Comparison of ENCODE assay signal across 8 mouse cellular contexts in genomic region chr16:56076121-56076869, GRCm38 (mm10). TPM values are rescaled to one million over a fixed set of nuclear protein-coding genes. Genes with fewer than 3 reads are reported as not detected.
DNase-seq lines count a peak whose midpoint lies in the region; ATAC-seq and TF ChIP-seq lines count a peak whose summit lies in the region.

No protein-coding gene starts in this region.

- no peaks in the 10 kb centered on the region for H3K36me3 ChIP-seq in kidney, embryonic 15.5 days
- H3K36me3 ChIP-seq in forebrain, embryonic 14.5 days (ENCODE audit: control insufficient read depth, insufficient read depth, low read length), result no peaks in the 10 kb centered on the region
- no peaks in the 10 kb centered on the region for H3K36me3 ChIP-seq in limb, embryonic 11.5 days (ENCODE audit: control insufficient read depth, insufficient read depth, low read length)
- H3K36me3 ChIP-seq in small intestine, adult 2 months (ENCODE audit: control insufficient read depth, insufficient read depth, low read length), result no peaks in the 10 kb centered on the region

- ATAC-seq in kidney, embryonic 15.5 days (replicated peaks; ENCODE audit: low FRiP score), result no peak
- ATAC-seq in forebrain, embryonic 14.5 days, result peak; percentile 21; the same call in 1 of the 2 replicates
- no peak for ATAC-seq in limb, embryonic 11.5 days (ENCODE audit: insufficient number of reproducible peaks, low FRiP score, low TSS enrichment, low read depth)

- no peak for TF ChIP-seq CTCF in bone marrow, adult 2 months (IDR thresholded peaks at IDR 0.05; ENCODE audit: control insufficient read depth, insufficient read depth, low read length)
- TF ChIP-seq CTCF in small intestine, adult 2 months (IDR thresholded peaks at IDR 0.05; ENCODE audit: extremely low read depth, insufficient read length, insufficient replicate concordance, low read depth, low read length), result no peak

- peak overlapping the region; percentile 73 for H3K4me3 ChIP-seq in kidney, embryonic 15.5 days (replicated peaks)
- H3K4me3 ChIP-seq in bone marrow, adult 2 months (replicated peaks; ENCODE audit: control insufficient read depth, low read depth, low read length), result peak overlapping the region; percentile 98
- H3K4me3 ChIP-seq in forebrain, embryonic 14.5 days (ENCODE audit: low read depth, low read length), result peak overlapping the region; percentile 75
- peak overlapping the region; percentile 80 for H3K4me3 ChIP-seq in limb, embryonic 11.5 days (ENCODE audit: low read depth, low read length)
- H3K4me3 ChIP-seq in small intestine, adult 2 months (ENCODE audit: low read depth, low read length), result peak overlapping the region; percentile 97

- no peak for DNase-seq in kidney, postnatal 14 days
- DNase-seq in forebrain, embryonic 14.5 days (ENCODE audit: low spot score), result peak; percentile 29
- DNase-seq in limb, embryonic 11.5 days (ENCODE audit: low spot score), result no peak
- no peak for DNase-seq in gastrocnemius, adult 8-10 months (ENCODE audit: low spot score in 2 of 2)
- DNase-seq in left cerebral cortex, adult 18-20 months (ENCODE audit: low spot score in 2 of 2), result no peak

- peak overlapping the region; percentile 96 for H3K27ac ChIP-seq in kidney, embryonic 15.5 days
- H3K27ac ChIP-seq in bone marrow, adult 2 months (ENCODE audit: control insufficient read depth, insufficient read depth, low read depth, low read length, poor library complexity), result peak overlapping the region; percentile 95
- H3K27ac ChIP-seq in forebrain, embryonic 14.5 days (ENCODE audit: low read depth, low read length), result peak overlapping the region; percentile 93
- no peak overlapping the region; the same call in 1 of the 2 replicates for H3K27ac ChIP-seq in limb, embryonic 11.5 days (replicated peaks; ENCODE audit: low read depth, low read length)
- H3K27ac ChIP-seq in small intestine, adult 2 months (ENCODE audit: insufficient read depth, low read depth, low read length), result peak overlapping the region; percentile 75

- H3K4me1 ChIP-seq in kidney, embryonic 15.5 days, result peaks cover 8% of the 10 kb centered on the region
- H3K4me1 ChIP-seq in bone marrow, adult 2 months (ENCODE audit: control insufficient read depth, insufficient read depth, low read length), result peaks cover 2% of the 10 kb centered on the region; the same call in 1 of the 2 replicates
- H3K4me1 ChIP-seq in forebrain, embryonic 14.5 days (ENCODE audit: control insufficient read depth, insufficient read depth, low read length), result peaks cover 8% of the 10 kb centered on the region
- H3K4me1 ChIP-seq in limb, embryonic 11.5 days (ENCODE audit: control insufficient read depth, insufficient read depth, low read length), result no peaks in the 10 kb centered on the region; the same call in 1 of the 2 replicates
- H3K4me1 ChIP-seq in small intestine, adult 2 months (ENCODE audit: control insufficient read depth, insufficient read depth, insufficient read length, low read length), result no peaks in the 10 kb centered on the region; the same call in 1 of the 2 replicates

- peak overlapping the region; percentile 67 for H3K9ac ChIP-seq in kidney, embryonic 15.5 days
- peak overlapping the region; percentile 78 for H3K9ac ChIP-seq in forebrain, embryonic 14.5 days (ENCODE audit: low read length)
- H3K9ac ChIP-seq in limb, embryonic 11.5 days (ENCODE audit: low read length), result peak overlapping the region; percentile 76

- no peak for TF ChIP-seq POLR2A in bone marrow, adult 2 months (IDR thresholded peaks at IDR 0.05; ENCODE audit: borderline replicate concordance, control insufficient read depth, low read depth, low read length)
- TF ChIP-seq POLR2A in small intestine, adult 2 months (IDR thresholded peaks at IDR 0.05; ENCODE audit: low read depth, low read length), result no peak

- H3K4me2 ChIP-seq in kidney, embryonic 15.5 days, result peak overlapping the region; percentile 58
- peak overlapping the region; percentile 52 for H3K4me2 ChIP-seq in forebrain, embryonic 14.5 days (ENCODE audit: low read length)
- H3K4me2 ChIP-seq in limb, embryonic 11.5 days (ENCODE audit: low read depth, severe bottlenecking), result peak overlapping the region; percentile 45

- no peaks in the 10 kb centered on the region for H3K9me3 ChIP-seq in kidney, embryonic 15.5 days (replicated peaks)
- no peaks in the 10 kb centered on the region for H3K9me3 ChIP-seq in forebrain, embryonic 14.5 days (replicated peaks; ENCODE audit: control insufficient read depth, low read length)
- no peaks in the 10 kb centered on the region for H3K9me3 ChIP-seq in limb, embryonic 11.5 days (ENCODE audit: control insufficient read depth, low read length)

- 13% methylated on average over 11 of the region's 11 CpGs for WGBS in kidney, embryonic 15.5 days
- 9% methylated on average over 11 of the region's 11 CpGs for WGBS in bone marrow, adult 2 months
- WGBS in forebrain, embryonic 14.5 days, result 4% methylated on average over 11 of the region's 11 CpGs
- WGBS in limb, embryonic 11.5 days, result 14% methylated on average over 11 of the region's 11 CpGs
- 9% methylated on average over 11 of the region's 11 CpGs for WGBS in small intestine, adult 2 months

- no peaks in the 10 kb centered on the region for H3K27me3 ChIP-seq in kidney, embryonic 15.5 days
- H3K27me3 ChIP-seq in forebrain, embryonic 14.5 days (replicated peaks; ENCODE audit: control insufficient read depth, insufficient read depth, low read length), result no peaks in the 10 kb centered on the region
- no peaks in the 10 kb centered on the region for H3K27me3 ChIP-seq in limb, embryonic 11.5 days (ENCODE audit: control insufficient read depth, insufficient read depth, low read length)
- no peaks in the 10 kb centered on the region for H3K27me3 ChIP-seq in small intestine, adult 2 months (ENCODE audit: control insufficient read depth, insufficient read depth, low read length)

RNA-seq across cellular contexts. Expression of gene Senp7, which starts 28.2 kb away (rescaled TPM):
- polyA plus RNA-seq in kidney, embryonic 15.5 days (2015; fragmentation: Nextera tagmentation; extraction: Ambion mirVana), result 28.8 and 33.2 TPM in 2 replicates
- polyA plus RNA-seq in bone marrow, adult 2 months (2011; ENCODE audit: insufficient read depth, insufficient read length, low replicate concordance, missing spikeins), result 21.4 and 32.6 TPM in 2 replicates
- 47.5 and 52.2 TPM in 2 replicates for polyA plus RNA-seq in forebrain, embryonic 14.5 days (2014; fragmentation: Nextera tagmentation; extraction: Ambion mirVana)
- polyA plus RNA-seq in limb, embryonic 11.5 days (2014; fragmentation: Nextera tagmentation; extraction: Ambion mirVana), result 31.1 and 33.1 TPM in 2 replicates
- 0.32 and 0.72 TPM in 2 replicates for polyA plus RNA-seq in small intestine, adult 2 months (2012; rRNA removed)
- 10 to 100 TPM in 1 of 4 experiments, 1 to 10 TPM in 3; 8.3 to 10.5 (median 9.3) TPM for total RNA-seq in gastrocnemius, adult 8-10 months (2022)
- total RNA-seq in left cerebral cortex, adult 18-20 months (2021), result 10 to 100 TPM; 41.9 to 42.6 TPM

RNA-seq across cellular contexts. Expression of gene Trmt10c, which starts 38.7 kb away (rescaled TPM):
- polyA plus RNA-seq in kidney, embryonic 15.5 days (2015; fragmentation: Nextera tagmentation; extraction: Ambion mirVana), result 28.8 and 28.9 TPM in 2 replicates
- 7.1 and 8.5 TPM in 2 replicates for polyA plus RNA-seq in bone marrow, adult 2 months (2011; ENCODE audit: insufficient read depth, insufficient read length, low replicate concordance, missing spikeins)
- polyA plus RNA-seq in forebrain, embryonic 14.5 days (2014; fragmentation: Nextera tagmentation; extraction: Ambion mirVana), result 28.1 and 29.8 TPM in 2 replicates
- polyA plus RNA-seq in limb, embryonic 11.5 days (2014; fragmentation: Nextera tagmentation; extraction: Ambion mirVana), result 35.3 and 35.7 TPM in 2 replicates
- 1.6 and 1.7 TPM in 2 replicates for polyA plus RNA-seq in small intestine, adult 2 months (2012; rRNA removed)
- total RNA-seq in gastrocnemius, adult 8-10 months (2022), result 1 to 10 TPM; 8.0 to 8.9 (median 8.4) TPM
- 10 to 100 TPM; 10.9 to 11.0 TPM for total RNA-seq in left cerebral cortex, adult 18-20 months (2021)

RNA-seq across cellular contexts. Expression of gene Pcnp, which starts 46.8 kb away (rescaled TPM):
- polyA plus RNA-seq in kidney, embryonic 15.5 days (2015; fragmentation: Nextera tagmentation; extraction: Ambion mirVana), result 216 and 240 TPM in 2 replicates
- polyA plus RNA-seq in bone marrow, adult 2 months (2011; ENCODE audit: insufficient read depth, insufficient read length, low replicate concordance, missing spikeins), result 71.5 and 97.1 TPM in 2 replicates
- 252 and 255 TPM in 2 replicates for polyA plus RNA-seq in forebrain, embryonic 14.5 days (2014; fragmentation: Nextera tagmentation; extraction: Ambion mirVana)
- 308 and 314 TPM in 2 replicates for polyA plus RNA-seq in limb, embryonic 11.5 days (2014; fragmentation: Nextera tagmentation; extraction: Ambion mirVana)
- 1.1 and 2.9 TPM in 2 replicates for polyA plus RNA-seq in small intestine, adult 2 months (2012; rRNA removed)
- 10 to 100 TPM; 54.8 to 66.4 (median 63.5) TPM for total RNA-seq in gastrocnemius, adult 8-10 months (2022)
- 100 to 1,000 TPM; 176 to 188 TPM for total RNA-seq in left cerebral cortex, adult 18-20 months (2021)

Comparison
In these comparisons a context has a peak if more than half of its experiments do, and no peak if none do; other contexts are left out.
1. RNA of gene Senp7, which starts 28.2 kb away (polyA plus RNA-seq): 47.5 to 52.2 TPM in forebrain, embryonic 14.5 days, 21.4 to 32.6 TPM in bone marrow, adult 2 months, 31.1 to 33.1 TPM in limb, embryonic 11.5 days and 28.8 to 33.2 TPM in kidney, embryonic 15.5 days; 0.32 to 0.72 TPM in small intestine, adult 2 months; every median in the first group is over 10 times any median in the second.
2. RNA of gene Pcnp, which starts 46.8 kb away (polyA plus RNA-seq): 308 to 314 TPM in limb, embryonic 11.5 days, 252 to 255 TPM in forebrain, embryonic 14.5 days, 216 to 240 TPM in kidney, embryonic 15.5 days and 71.5 to 97.1 TPM in bone marrow, adult 2 months; 1.1 to 2.9 TPM in small intestine, adult 2 months; every median in the first group is over 10 times any median in the second.
3. Peak in every context shown above with its lines, with median percentiles within 50 percentile points of each other: H3K4me2 ChIP-seq, H3K4me3 ChIP-seq and H3K9ac ChIP-seq.